10 mouse cellular contexts compared by ENCODE assay signal in the genomic region with DNA sequence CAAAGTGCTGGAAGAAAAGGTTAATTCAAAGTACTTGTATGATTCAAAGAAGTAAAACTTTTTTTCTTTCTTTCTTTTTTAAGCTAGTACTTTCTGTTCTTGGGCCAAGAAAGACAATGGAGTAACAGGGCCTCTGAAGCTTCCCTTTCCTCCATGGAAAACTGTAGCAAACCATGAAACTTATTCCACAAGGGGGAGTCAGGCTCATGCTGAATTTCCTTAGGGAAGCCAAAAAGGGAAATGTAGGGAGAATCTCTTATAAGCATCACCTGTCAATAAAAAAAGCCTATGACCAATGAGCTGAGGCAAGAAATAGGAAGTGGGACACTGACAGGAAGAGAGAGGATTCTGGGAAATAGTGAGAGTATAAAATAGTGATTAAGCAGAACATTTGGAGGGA.
DNase-seq lines count a peak whose midpoint lies in the region; ATAC-seq and TF ChIP-seq lines count a peak whose summit lies in the region.
"Had no signal": no experiment of that assay in that cellular context is flagged by ENCODE, and none has a peak within 500 bp of the region (broad histone marks: within the 10 kb centered on the region; RNA-seq: fewer than 3 reads in every experiment).

No protein-coding gene starts in this region.

- no peaks in the 10 kb centered on the region for H3K36me3 ChIP-seq in forebrain, postnatal 0 days (ENCODE audit: insufficient read depth)
- no peaks in the 10 kb centered on the region for H3K36me3 ChIP-seq in forebrain, embryonic 15.5 days
- H3K36me3 ChIP-seq in kidney, embryonic 16.5 days (ENCODE audit: insufficient read depth, low read length) = no peaks in the 10 kb centered on the region
- no peaks in the 10 kb centered on the region for H3K36me3 ChIP-seq in CH12.LX (replicated peaks in 1 of 2; ENCODE audit: control insufficient read depth in 1 of 2, insufficient read depth in 1 of 2, low read length in 1 of 2)
- H3K36me3 ChIP-seq: limb, embryonic 15.5 days; midbrain, embryonic 12.5 days had no signal

- TF ChIP-seq CTCF in forebrain, postnatal 0 days (IDR thresholded peaks at IDR 0.05; ENCODE audit: low read depth) = peak; percentile 78
- peak in 1 of 2 experiments; percentile 21; a peak in 1 of 4 replicates for TF ChIP-seq CTCF in CH12.LX (conservative IDR thresholded peaks at IDR 0.05 in 1 of 2, IDR thresholded peaks at IDR 0.05 in 1 of 2; ENCODE audit: low read depth in 2 of 2, low read length in 2 of 2)

- DNase-seq in forebrain, postnatal 0 days = peak; percentile 68
- peak; percentile 39 for DNase-seq in kidney, postnatal 14 days
- DNase-seq in CH12.LX (ENCODE audit: extremely low read depth) = no peak
- DNase-seq in brain, adult 2 months (ENCODE audit: low read depth, low spot score) = peak; percentile 75
- DNase-seq in left cerebral cortex, adult 18-20 months (ENCODE audit: low spot score in 2 of 2) = no peak
- no peak for DNase-seq in thymus, postnatal 0 days (ENCODE audit: low spot score)

- H3K79me2 ChIP-seq in CH12.LX (replicated peaks; ENCODE audit: control insufficient read depth, extremely low read depth, insufficient read depth, poor library complexity, severe bottlenecking) = no peaks in the 10 kb centered on the region

- ATAC-seq in forebrain, postnatal 0 days = peak; percentile 32; the same call in 1 of the 2 replicates
- ATAC-seq in forebrain, embryonic 15.5 days (replicated peaks) = no peak
- no peak for ATAC-seq in kidney, embryonic 16.5 days (ENCODE audit: low FRiP score, low TSS enrichment)

- H3K4me1 ChIP-seq in forebrain, postnatal 0 days (ENCODE audit: insufficient read depth) = no peaks in the 10 kb centered on the region
- H3K4me1 ChIP-seq in forebrain, embryonic 15.5 days = peaks cover 6% of the 10 kb centered on the region; the same call in 1 of the 2 replicates
- no peaks in the 10 kb centered on the region for H3K4me1 ChIP-seq in kidney, embryonic 16.5 days (ENCODE audit: insufficient read depth, low read length)
- H3K4me1 ChIP-seq in CH12.LX (ENCODE audit: control insufficient read depth in 1 of 2, insufficient read depth in 2 of 2) = peaks cover 3 to 10% of the 10 kb centered on the region in 2 experiments; a peak in 3 of 4 replicates
- H3K4me1 ChIP-seq: midbrain, embryonic 12.5 days had no signal

- no peaks in the 10 kb centered on the region for H3K27me3 ChIP-seq in forebrain, postnatal 0 days (ENCODE audit: insufficient read depth, low read length)
- H3K27me3 ChIP-seq in forebrain, embryonic 15.5 days = no peaks in the 10 kb centered on the region
- H3K27me3 ChIP-seq in kidney, embryonic 16.5 days (ENCODE audit: insufficient read depth, low read length) = no peaks in the 10 kb centered on the region
- no peaks in the 10 kb centered on the region for H3K27me3 ChIP-seq in CH12.LX (replicated peaks)
- H3K27me3 ChIP-seq: limb, embryonic 15.5 days; midbrain, embryonic 12.5 days had no signal

- TF ChIP-seq RAD21 in CH12.LX (IDR thresholded peaks at IDR 0.05; ENCODE audit: low read depth, low read length) = peak; percentile 19

- no peak overlapping the region for H3K9ac ChIP-seq in forebrain, postnatal 0 days
- no peak overlapping the region for H3K9ac ChIP-seq in forebrain, embryonic 15.5 days (replicated peaks)
- no peak overlapping the region for H3K9ac ChIP-seq in kidney, embryonic 16.5 days (replicated peaks; ENCODE audit: low read length)
- no peak overlapping the region for H3K9ac ChIP-seq in CH12.LX (ENCODE audit: insufficient read depth, low read depth)
- H3K9ac ChIP-seq: limb, embryonic 15.5 days; midbrain, embryonic 12.5 days had no signal

- TF ChIP-seq EP300 in CH12.LX (IDR thresholded peaks at IDR 0.05; ENCODE audit: low read length) = no peak

- H3K4me2 ChIP-seq in forebrain, postnatal 0 days (ENCODE audit: low read depth) = no peak overlapping the region
- H3K4me2 ChIP-seq in forebrain, embryonic 15.5 days (replicated peaks) = no peak overlapping the region
- no peak overlapping the region for H3K4me2 ChIP-seq in kidney, embryonic 16.5 days (replicated peaks; ENCODE audit: low read depth, low read length)
- H3K4me2 ChIP-seq in CH12.LX (ENCODE audit: insufficient read depth, low read depth, poor library complexity, severe bottlenecking) = no peak overlapping the region
- H3K4me2 ChIP-seq: limb, embryonic 15.5 days; midbrain, embryonic 12.5 days had no signal

- H3K4me3 ChIP-seq in forebrain, postnatal 0 days (ENCODE audit: low read depth, low read length) = no peak overlapping the region
- H3K4me3 ChIP-seq in forebrain, embryonic 15.5 days = no peak overlapping the region
- no peak overlapping the region for H3K4me3 ChIP-seq in kidney, embryonic 16.5 days (ENCODE audit: low read length)
- H3K4me3 ChIP-seq in CH12.LX (replicated peaks in 1 of 3; ENCODE audit: low read depth in 2 of 3, low read length in 2 of 3, poor library complexity in 1 of 3) = no peak overlapping the region
- H3K4me3 ChIP-seq: limb, embryonic 15.5 days; midbrain, embryonic 12.5 days had no signal

- dilution Hi-C loops in CH12.LX (cut with MboI; ENCODE audit: extremely low pct_ligation_motif_present, extremely low pct_unique_long_range_greater_than_20kb, low sequenced_read_pairs) = no loop called here

- TF ChIP-seq POLR2A in CH12.LX (IDR thresholded peaks at IDR 0.05; ENCODE audit: low read depth, low read length) = no peak

- in situ Hi-C loops in CH12.LX (cut with MboI; ENCODE audit: low pct_ligation_motif_present, low pct_unique_long_range_greater_than_20kb, low sequenced_read_pairs) = no loop called here

- H3K9me3 ChIP-seq in forebrain, postnatal 0 days (ENCODE audit: low read length) = no peaks in the 10 kb centered on the region
- no peaks in the 10 kb centered on the region for H3K9me3 ChIP-seq in forebrain, embryonic 15.5 days
- H3K9me3 ChIP-seq in kidney, embryonic 16.5 days (ENCODE audit: low read length) = no peaks in the 10 kb centered on the region
- no peaks in the 10 kb centered on the region for H3K9me3 ChIP-seq in CH12.LX (replicated peaks; ENCODE audit: low read length)
- H3K9me3 ChIP-seq: limb, embryonic 15.5 days; midbrain, embryonic 12.5 days had no signal

- no peak overlapping the region for H3K27ac ChIP-seq in forebrain, postnatal 0 days (ENCODE audit: low read depth, low read length)
- no peak overlapping the region for H3K27ac ChIP-seq in forebrain, embryonic 15.5 days (replicated peaks)
- no peak overlapping the region for H3K27ac ChIP-seq in kidney, embryonic 16.5 days (ENCODE audit: low read length)
- H3K27ac ChIP-seq in CH12.LX (ENCODE audit: insufficient read depth, low read depth) = no peak overlapping the region
- H3K27ac ChIP-seq: limb, embryonic 15.5 days; midbrain, embryonic 12.5 days had no signal

TF ChIP-seq in CH12.LX, 34 proteins besides CTCF, POLR2A, EP300 and RAD21:
- TF ChIP-seq ELF1 (IDR thresholded peaks at IDR 0.05; ENCODE audit: low read depth, low read length) = no peak
- TF ChIP-seq TBP (conservative IDR thresholded peaks at IDR 0.05; ENCODE audit: low read depth, low read length) = no peak
- TF ChIP-seq UBTF (IDR thresholded peaks at IDR 0.05; ENCODE audit: low read depth, low read length) = no peak
- no peak for TF ChIP-seq MYC (IDR thresholded peaks at IDR 0.05; ENCODE audit: low read depth, low read length)
- TF ChIP-seq NRF1 (IDR thresholded peaks at IDR 0.05; ENCODE audit: low read depth, low read length) = no peak
- no peak for TF ChIP-seq JUN (IDR thresholded peaks at IDR 0.05; ENCODE audit: insufficient read depth, low read depth, low read length)
- TF ChIP-seq MXI1 (IDR thresholded peaks at IDR 0.05; ENCODE audit: low read depth, low read length) = no peak
- no peak for TF ChIP-seq ZKSCAN1 (IDR thresholded peaks at IDR 0.05; ENCODE audit: borderline replicate concordance, low read depth, low read length)
- no peak for TF ChIP-seq USF2 (conservative IDR thresholded peaks at IDR 0.05; ENCODE audit: low read depth, low read length)
- no peak for TF ChIP-seq HCFC1 (IDR thresholded peaks at IDR 0.05; ENCODE audit: low read depth, low read length)
- no peak; the same call in 1 of the 2 replicates for TF ChIP-seq SMC3 (IDR thresholded peaks at IDR 0.05; ENCODE audit: low read depth, low read length)
- no peak for TF ChIP-seq MAZ (IDR thresholded peaks at IDR 0.05; ENCODE audit: low read depth, low read length)
- no peak for TF ChIP-seq KAT2A (IDR thresholded peaks at IDR 0.05; ENCODE audit: insufficient replicate concordance, low read length)
- no peak for TF ChIP-seq ZMIZ1 (IDR thresholded peaks at IDR 0.05; ENCODE audit: low read depth, low read length)
- no peak for TF ChIP-seq CHD1 (IDR thresholded peaks at IDR 0.05; ENCODE audit: low read depth, low read length)

Comparison
In these comparisons a context has a peak if more than half of its experiments do, and no peak if none do; other contexts are left out.
1. DNase-seq: peak in forebrain, postnatal 0 days (single experiment), kidney, postnatal 14 days (single experiment) and brain, adult 2 months (single experiment); none in CH12.LX (single experiment), left cerebral cortex, adult 18-20 months (0 of 2) and thymus, postnatal 0 days (single experiment).